Mouse (Mus musculus) heart, postnatal 0 days (tissue): Measurements from ENCODE around the gene Hnf4a. TPM values are rescaled to one million over a fixed set of nuclear protein-coding genes. Genes with fewer than 3 reads are reported as not detected.
"Not testable (repeated sequence)": the region's sequence is repeated elsewhere in the genome, so short reads cannot be mapped to it uniquely, and the experiment has no call there.

Source experiments
- ATAC-seq: fragments of 200-750 bp; cut with Nextera tagmentation; 2 replicates; pipeline ENCODE4 v1.8.0; 2017; ENCODE audit warnings: low read depth, moderate number of reproducible peaks, moderate library complexity; ENCODE audit not compliant: insufficient read depth
- DNase-seq: peaks from one replicate; pipeline ENCODE4 v3.0.0-alpha.2; 2016; ENCODE audit warnings: low spot score
- H3K27ac ChIP-seq: fragments of 300-500 bp; sonication (generic); 2 replicates; pipeline ENCODE4 v1.5.1; 2014; ENCODE audit warnings: low read depth, mild to moderate bottlenecking
- H3K27me3 ChIP-seq: fragments of 300-500 bp; sonication (generic); 2 replicates; pipeline ENCODE4 v1.6.1; 2014; ENCODE audit warnings: low read length, mixed read lengths; ENCODE audit not compliant: control insufficient read depth, insufficient read depth
- H3K36me3 ChIP-seq: fragments of 300-500 bp; sonication (generic); replicated peaks from 2 replicates; pipeline ENCODE4 v1.6.1; 2014; ENCODE audit warnings: low read length, mixed read lengths; ENCODE audit not compliant: control insufficient read depth, insufficient read depth
- H3K4me1 ChIP-seq: fragments of 300-500 bp; sonication (generic); 2 replicates; pipeline ENCODE4 v1.6.1; 2014; ENCODE audit warnings: antibody characterized with exemption; ENCODE audit not compliant: control insufficient read depth, insufficient read depth
- H3K4me2 ChIP-seq: fragments of 300-500 bp; sonication (generic); 2 replicates; pipeline ENCODE4 v1.6.1; 2014; ENCODE audit warnings: low read depth, mild to moderate bottlenecking, low read length, moderate library complexity
- H3K4me3 ChIP-seq: fragments of 300-500 bp; sonication (generic); 2 replicates; pipeline ENCODE4 v1.5.1; 2014; ENCODE audit warnings: low read depth, low read length
- H3K9ac ChIP-seq: fragments of 300-500 bp; sonication (generic); replicated peaks from 2 replicates; pipeline ENCODE4 v1.6.1; 2014; ENCODE audit warnings: low read depth, low read length, mixed read lengths
- H3K9me3 ChIP-seq: fragments of 300-500 bp; sonication (generic); replicated peaks from 2 replicates; pipeline ENCODE4 v1.6.1; 2016; ENCODE audit warnings: low read length; ENCODE audit not compliant: control insufficient read depth
- CTCF ChIP-seq: IDR thresholded peaks from 2 replicates; pipeline ENCODE4 v1.5.1; 2016; ENCODE audit warnings: antibody characterized with exemption, control low read depth, low read depth
- EP300 ChIP-seq: IDR thresholded peaks from 2 replicates; pipeline ENCODE4 v1.6.1; 2016; ENCODE audit warnings: antibody characterized with exemption, low read depth
- WGBS: fragments of 180-500 bp; shearing (Covaris S2); extraction: QIAGEN DNeasy Blood & Tissue Kit; methylation state at CpG from one replicate; pipeline ENCODE4 v1.1.7; 2014; 5-methylcytosine and 5-hydroxymethylcytosine counted together
- polyA plus RNA-seq: library from polyadenylated mRNA; unstranded; fragments of >200 nt; fragmentation: Nextera tagmentation; extraction: Ambion mirVana; gene quantifications from 2 replicates; pipeline ENCODE4 v1.2.1, GENCODE M21; 2015
- total RNA-seq: library from RNA; depleted of rRNA; stranded (reverse); fragments of >200 nt; gene quantifications from 2 replicates; pipeline ENCODE4 v1.2.3, GENCODE M21; 2014; ENCODE audit warnings: low replicate concordance; rRNA removed

The Hnf4a gene
- total and polyA plus RNA-seq, 2 experiments from 2014 or later: not detected

DNA sequence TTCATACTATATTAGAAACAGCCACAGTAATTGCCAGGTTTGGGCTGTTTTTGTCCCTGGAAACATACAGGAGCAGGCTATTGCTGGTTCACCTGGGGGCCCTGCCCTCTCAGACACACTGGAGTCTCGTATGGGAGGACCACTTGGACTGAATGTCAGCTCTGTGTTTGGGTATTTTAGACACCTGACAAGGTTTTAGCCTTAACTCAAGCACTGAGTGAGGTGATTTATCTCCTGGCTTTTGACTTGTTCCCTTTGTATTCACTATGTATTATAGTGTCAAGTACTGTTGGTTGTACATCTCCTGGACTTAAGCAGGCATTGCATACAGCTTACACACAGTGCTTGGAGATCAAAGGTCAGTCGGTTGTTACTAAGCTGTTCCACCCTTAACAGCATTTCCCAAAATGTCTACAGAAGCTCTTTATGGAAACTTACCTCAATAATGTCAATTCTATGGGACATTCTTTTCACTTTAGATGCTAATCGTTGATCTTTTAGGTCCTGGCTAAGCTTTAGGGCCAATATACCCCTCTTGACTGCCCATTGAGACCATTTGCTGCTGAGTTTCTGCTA, 110.1 kb downstream of the Hnf4a start:
- Histone ChIP-seq H3K9ac (no peak overlapping the region), H3K36me3 (peaks cover 92% of the 10 kb centered on the region), H3K9me3 (no peaks in the 10 kb centered on the region), H3K4me3 (no peak overlapping the region), H3K4me2 (no peak overlapping the region), H3K4me1 (no peaks in the 10 kb centered on the region), H3K27ac (no peak overlapping the region), H3K27me3 (no peaks in the 10 kb centered on the region)
- WGBS: 80% methylated on average over 3 of the region's 3 CpGs
- ATAC-seq (no peak), DNase-seq (no peak)
- TF ChIP-seq CTCF: no peak

DNA sequence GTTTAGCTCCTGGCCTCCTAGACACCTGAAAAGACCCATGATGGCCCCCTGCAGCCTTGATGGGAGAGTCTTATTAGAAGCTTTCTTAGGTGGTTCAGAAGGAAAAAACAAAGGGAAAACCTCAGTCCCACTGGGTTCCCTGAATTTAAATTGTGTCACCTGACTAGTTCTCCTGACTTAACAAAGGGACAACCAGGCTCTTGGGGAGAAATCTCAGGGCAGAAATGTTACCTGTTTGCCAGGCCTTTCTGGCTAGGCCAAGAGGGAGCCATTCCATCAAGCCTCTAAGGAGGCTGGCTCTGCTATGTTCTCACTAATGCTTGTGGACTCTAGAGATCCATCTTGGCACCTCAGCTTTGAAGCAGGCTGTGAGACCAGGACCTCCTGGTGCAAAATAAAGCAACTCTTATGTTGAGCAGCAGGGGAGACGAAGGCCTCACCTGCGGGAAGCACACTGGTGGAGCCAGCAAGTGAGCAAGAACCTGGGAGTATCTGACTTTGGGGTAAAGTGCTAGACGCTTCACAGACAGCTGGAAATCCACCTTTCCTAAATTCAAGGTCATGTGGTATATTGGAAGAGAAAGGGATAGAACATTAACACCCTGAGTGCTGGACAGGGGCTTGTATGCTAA, 110.7 kb downstream of the Hnf4a start:
- peaks cover 91% of the 10 kb centered on the region for H3K36me3 ChIP-seq
- H3K9me3 ChIP-seq: no peaks in the 10 kb centered on the region
- DNase-seq: no peak
- no peak overlapping the region for H3K27ac ChIP-seq
- H3K4me3 ChIP-seq: no peak overlapping the region
- H3K9ac ChIP-seq: no peak overlapping the region
- H3K4me2 ChIP-seq: no peak overlapping the region
- TF ChIP-seq EP300 (no peak), CTCF (no peak)
- H3K27me3 ChIP-seq: no peaks in the 10 kb centered on the region
- no peaks in the 10 kb centered on the region for H3K4me1 ChIP-seq
- no peak for ATAC-seq
- 82% methylated on average over 3 of the region's 3 CpGs for WGBS

DNA sequence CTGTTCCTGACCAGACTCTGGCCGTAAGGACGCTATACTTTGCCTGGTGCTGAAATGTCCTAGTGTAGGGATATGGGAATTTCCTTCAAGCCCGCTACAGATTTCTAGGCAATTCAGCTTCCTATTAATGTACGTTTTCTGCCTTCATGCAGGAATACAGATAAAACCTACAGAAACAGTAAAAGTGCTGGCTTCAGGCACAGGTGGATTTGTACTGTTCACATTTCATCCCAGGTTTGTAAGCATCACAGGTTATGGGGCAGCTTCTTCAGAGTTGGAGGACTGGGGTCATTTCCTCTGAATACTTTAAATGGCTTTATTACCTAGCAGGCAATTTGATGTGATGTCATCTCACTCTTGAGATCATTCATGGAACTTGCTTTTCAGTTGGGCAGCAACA, 111.3 kb downstream of the Hnf4a start:
- Histone ChIP-seq H3K36me3 (peaks cover 93% of the 10 kb centered on the region), H3K27ac (no peak overlapping the region), H3K4me3 (no peak overlapping the region), H3K4me2 (no peak overlapping the region), H3K4me1 (no peaks in the 10 kb centered on the region), H3K27me3 (no peaks in the 10 kb centered on the region), H3K9ac (no peak overlapping the region), H3K9me3 (no peaks in the 10 kb centered on the region)
- DNase-seq (no peak), ATAC-seq (no peak)
- 84% methylated on average over 4 of the region's 4 CpGs for WGBS
- TF ChIP-seq CTCF (no peak), EP300 (no peak)

DNA sequence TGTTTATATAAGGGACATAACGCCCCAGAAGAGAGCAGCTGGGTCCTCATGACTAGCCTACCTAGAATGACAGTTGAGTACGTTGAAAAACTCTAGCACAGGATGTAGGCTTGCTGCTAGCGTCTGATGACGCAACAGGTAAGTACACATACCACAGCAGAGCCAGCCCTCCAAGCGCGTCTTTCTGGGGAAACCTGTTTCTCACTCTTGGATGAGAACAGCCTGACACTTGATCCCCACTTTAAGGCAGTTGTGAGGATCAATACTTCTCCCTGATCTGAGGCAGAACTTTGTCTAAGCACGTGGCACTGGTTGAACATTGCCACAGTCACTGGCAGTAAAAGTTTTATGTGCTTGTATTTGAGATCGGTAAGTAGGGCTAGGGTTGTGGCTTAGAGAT, 113.8 kb downstream of the Hnf4a start:
- no peak for ATAC-seq
- H3K4me1 ChIP-seq: no peaks in the 10 kb centered on the region
- H3K9me3 ChIP-seq: no peaks in the 10 kb centered on the region
- H3K9ac ChIP-seq: no peak overlapping the region
- peaks cover 91% of the 10 kb centered on the region for H3K36me3 ChIP-seq
- H3K27ac ChIP-seq: no peak overlapping the region
- no peaks in the 10 kb centered on the region for H3K27me3 ChIP-seq
- no peak overlapping the region for H3K4me3 ChIP-seq
- 88% methylated on average over 8 of the region's 8 CpGs for WGBS
- DNase-seq: no peak
- H3K4me2 ChIP-seq: no peak overlapping the region
- no peak for TF ChIP-seq CTCF
- TF ChIP-seq EP300: no peak

DNA sequence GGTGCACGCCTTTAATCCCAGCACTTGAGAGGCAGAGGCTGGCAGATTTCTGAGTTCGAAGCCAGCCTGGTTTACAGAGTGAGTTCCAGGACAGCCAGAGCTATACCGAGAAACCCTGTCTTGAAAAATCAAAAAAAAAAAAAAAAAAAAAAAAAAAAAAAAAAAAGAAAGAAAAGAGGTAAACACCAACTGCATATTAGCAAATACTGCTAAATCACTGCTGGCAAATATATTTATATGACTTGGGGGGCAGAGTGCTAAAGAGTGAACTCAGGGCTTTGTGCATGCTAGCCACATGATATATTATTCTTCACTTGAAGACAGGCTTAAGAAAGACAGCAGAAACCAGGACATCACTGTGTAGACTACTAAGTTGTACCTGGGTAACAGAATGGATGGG, 114.8 kb downstream of the Hnf4a start:
- DNase-seq, H3K4me1 ChIP-seq, H3K4me2 ChIP-seq, H3K4me3 ChIP-seq, H3K27me3 ChIP-seq, ATAC-seq, H3K27ac ChIP-seq, H3K9ac ChIP-seq, H3K9me3 ChIP-seq: not testable (repeated sequence)
- peaks cover 92% of the 10 kb centered on the region for H3K36me3 ChIP-seq
- whole genome bisulfite sequencing: 97% methylated on average over 3 of the region's 3 CpGs

Other genes starting within 250 kb of the Hnf4a start
- 215 and 246 TPM in 2 replicates for gene Jph2, start 108.8 kb upstream of the Hnf4a start, total RNA-seq
- 47.3 and 61.7 TPM in 2 replicates for gene Jph2, start 108.8 kb upstream of the Hnf4a start, polyA plus RNA-seq
- 23.8 and 28.9 TPM in 2 replicates for gene Oser1, start 82.1 kb upstream of the Hnf4a start, total RNA-seq
- 41.4 and 45.1 TPM in 2 replicates for gene Oser1, start 82.1 kb upstream of the Hnf4a start, polyA plus RNA-seq
- not detected in 2 replicates for gene Gdap1l1, start 68.3 kb upstream of the Hnf4a start, total RNA-seq
- 0.10 TPM in 1 of 2 replicates, not detected in the other for gene Gdap1l1, start 68.3 kb upstream of the Hnf4a start, polyA plus RNA-seq
- 22.1 and 44.8 TPM in 2 replicates for gene Fitm2, start 34.2 kb upstream of the Hnf4a start, total RNA-seq
- gene Fitm2, start 34.2 kb upstream of the Hnf4a start, polyA plus RNA-seq: 23.5 and 24.5 TPM in 2 replicates
- not detected in 2 replicates for gene R3hdml, start 14.5 kb upstream of the Hnf4a start, total RNA-seq
- gene R3hdml, start 14.5 kb upstream of the Hnf4a start, polyA plus RNA-seq: not detected in 2 replicates
- gene Ttpal, start 95.5 kb downstream of the Hnf4a start, total RNA-seq: 14.5 and 58.3 TPM in 2 replicates
- gene Ttpal, start 95.5 kb downstream of the Hnf4a start, polyA plus RNA-seq: 8.8 TPM in 2 replicates
- 181 and 193 TPM in 2 replicates for gene Serinc3, start 138.3 kb downstream of the Hnf4a start, total RNA-seq
- 61.3 and 62.4 TPM in 2 replicates for gene Serinc3, start 138.3 kb downstream of the Hnf4a start, polyA plus RNA-seq
- 363 and 431 TPM in 2 replicates for gene Pkig, start 151.6 kb downstream of the Hnf4a start, total RNA-seq
- gene Pkig, start 151.6 kb downstream of the Hnf4a start, polyA plus RNA-seq: 495 and 511 TPM in 2 replicates
- 2.4 and 4.1 TPM in 2 replicates for gene Ada, start 243.4 kb downstream of the Hnf4a start, total RNA-seq
- gene Ada, start 243.4 kb downstream of the Hnf4a start, polyA plus RNA-seq: 1.9 and 2.2 TPM in 2 replicates